Mouse (Mus musculus): Measurements from ENCODE around the gene Pusl1.

Gene Pusl1

GRCm38 (mm10) chr4:155840076-155841002, 51.2 kb downstream of the Pusl1 start:
- no peak for DNase-seq

GRCm38 (mm10) chr4:155839483-155839910, 52.1 kb downstream of the Pusl1 start, which contains the start of gene Mxra8:
Mxra8 (plus strand) TSS chr4:155839680.
- no peak for DNase-seq

- no peak for DNase-seq
These were observed 53.1 kb downstream of the Pusl1 start for GRCm38 (mm10) chr4:155838187-155839153.
